Mouse (Mus musculus): ENCODE measurements around the gene Dnal4.
A peak's percentile ranks its signal among the peaks of the same experiment; 100 is the strongest.

Dnal4 gene

DNA sequence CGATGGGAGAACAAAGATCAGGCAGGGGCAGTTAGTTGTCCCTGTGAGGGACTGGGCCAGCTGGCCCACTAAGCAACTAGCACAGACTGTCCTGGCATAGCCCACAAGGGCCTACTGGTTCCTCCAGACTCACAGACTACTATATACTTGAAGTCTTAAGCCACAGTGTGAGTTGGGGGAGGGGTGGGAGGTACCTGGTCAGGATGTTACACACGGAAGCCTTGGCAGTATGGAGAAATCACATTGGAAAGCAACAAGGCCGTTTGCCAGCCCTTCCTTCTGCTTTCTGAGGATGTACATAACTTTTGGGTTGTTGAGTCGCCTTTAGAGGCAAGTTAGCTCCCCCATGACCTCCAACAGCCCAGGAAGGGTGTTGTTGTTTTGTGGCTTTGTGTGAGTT lies 44.0 kb downstream of the Dnal4 start:
- DNase-seq (ENCODE audit: low spot score) = no peak

GRCm38 (mm10) chr15:79733192-79733591 lies 44.5 kb downstream of the Dnal4 start:
- DNase-seq (ENCODE audit: low spot score) = no peak

DNA sequence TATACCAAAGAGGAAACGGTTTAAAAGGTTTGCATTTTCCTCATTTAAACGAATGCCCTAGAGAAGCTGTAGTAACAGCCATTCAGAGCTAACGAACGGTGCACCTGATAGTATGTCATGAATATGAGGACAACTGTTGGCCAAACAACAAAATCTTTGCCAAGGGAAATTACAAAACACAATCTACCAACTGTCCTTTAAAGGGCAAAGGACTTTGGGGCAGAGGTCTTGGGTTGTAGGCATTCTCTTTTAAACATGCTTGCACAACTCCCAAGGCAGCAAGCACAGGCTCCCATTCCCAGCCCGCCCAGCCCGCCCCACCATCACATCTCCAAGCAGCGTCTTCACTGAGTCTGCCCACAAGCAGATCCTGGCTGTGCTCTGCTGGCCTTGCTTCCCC lies 46.1 kb downstream of the Dnal4 start:
- DNase-seq (ENCODE audit: low spot score) = no peak

DNA sequence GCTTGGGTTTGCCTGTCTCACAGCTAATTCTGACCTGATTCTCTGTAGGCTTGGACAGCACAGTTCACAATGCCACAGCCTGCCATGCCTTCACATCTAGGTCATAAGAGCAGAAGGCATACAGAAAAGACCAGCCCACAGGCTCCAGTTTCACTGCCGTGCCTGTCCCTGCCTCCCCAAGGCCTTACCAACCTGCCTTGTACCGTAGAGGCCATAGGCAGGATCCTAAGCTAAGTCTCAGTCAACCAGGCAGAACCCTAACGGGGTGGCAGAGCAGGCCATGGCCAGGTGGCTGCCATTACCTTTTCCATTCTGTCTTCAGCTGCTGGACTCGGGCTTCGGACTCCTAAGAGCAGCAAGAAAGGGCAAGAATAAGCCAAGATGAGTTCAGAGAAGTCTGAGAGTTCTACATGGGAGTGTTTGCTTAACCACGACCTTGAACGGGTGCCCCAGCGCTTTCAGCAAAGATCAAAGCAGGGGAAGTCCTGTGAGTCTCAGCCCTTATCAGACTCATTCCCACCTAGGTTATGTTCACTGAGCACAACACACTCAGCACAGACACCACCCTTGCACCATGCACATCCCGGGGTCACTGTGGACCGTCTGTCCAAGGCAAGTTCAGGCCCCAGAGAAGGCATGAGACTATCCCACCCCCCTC lies 48.8 kb downstream of the Dnal4 start:
- DNase-seq (ENCODE audit: low spot score) = no peak

- DNase-seq (ENCODE audit: low spot score) = no peak
These were observed 49.3 kb downstream of the Dnal4 start for GRCm38 (mm10) chr15:79728311-79728710.

DNA sequence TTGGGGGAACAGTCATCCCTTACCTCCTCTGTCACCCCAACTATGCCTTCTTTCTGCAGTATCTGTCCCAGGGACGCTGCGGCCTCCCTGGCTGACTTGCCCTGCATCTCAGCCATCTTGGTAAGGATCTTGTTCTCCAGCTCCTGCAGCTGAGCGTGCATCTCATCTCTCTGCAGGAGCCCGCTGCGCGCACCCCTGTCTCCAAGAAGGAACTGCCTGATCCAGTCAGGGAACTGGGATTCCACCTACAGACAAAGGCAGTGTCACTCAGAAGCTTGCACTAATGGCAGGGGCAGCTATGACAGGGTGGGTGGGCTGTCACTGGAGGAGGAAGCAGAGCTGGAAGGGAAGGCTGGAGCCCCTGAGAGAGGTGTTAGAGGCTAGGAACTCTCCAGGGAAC lies 49.8 kb downstream of the Dnal4 start:
- no peak for DNase-seq (ENCODE audit: low spot score)

DNA sequence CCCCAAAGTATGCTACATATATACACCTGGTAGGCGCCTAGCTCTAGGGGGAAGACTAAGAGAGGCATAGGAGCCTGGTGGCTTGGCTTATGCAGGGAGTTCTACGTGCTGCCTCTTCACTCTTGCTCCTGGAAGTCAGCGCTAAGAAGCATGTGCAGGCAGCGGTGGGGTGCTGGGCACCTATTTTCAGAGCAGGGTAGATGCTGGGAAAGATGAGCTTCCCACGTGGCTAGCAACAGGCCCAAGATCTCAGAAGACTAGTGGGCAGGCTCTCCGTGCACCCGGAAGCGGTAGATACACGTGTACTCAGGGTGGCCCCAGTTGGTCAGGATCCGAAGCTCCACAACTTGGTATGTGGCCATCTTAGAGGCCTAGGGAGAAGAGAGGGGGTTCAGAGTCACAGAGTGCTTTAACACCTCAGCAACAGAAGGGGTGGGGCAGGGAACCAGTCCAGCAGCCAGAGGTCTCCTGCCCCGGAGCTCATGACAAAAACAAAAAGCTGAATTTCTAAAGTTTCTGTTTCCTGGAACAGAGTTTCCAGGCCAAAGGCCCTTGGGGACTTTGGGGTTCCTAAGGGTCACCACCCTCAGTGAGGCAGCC lies 52.4 kb downstream of the Dnal4 start:
- DNase-seq (ENCODE audit: low spot score) = no peak

DNA sequence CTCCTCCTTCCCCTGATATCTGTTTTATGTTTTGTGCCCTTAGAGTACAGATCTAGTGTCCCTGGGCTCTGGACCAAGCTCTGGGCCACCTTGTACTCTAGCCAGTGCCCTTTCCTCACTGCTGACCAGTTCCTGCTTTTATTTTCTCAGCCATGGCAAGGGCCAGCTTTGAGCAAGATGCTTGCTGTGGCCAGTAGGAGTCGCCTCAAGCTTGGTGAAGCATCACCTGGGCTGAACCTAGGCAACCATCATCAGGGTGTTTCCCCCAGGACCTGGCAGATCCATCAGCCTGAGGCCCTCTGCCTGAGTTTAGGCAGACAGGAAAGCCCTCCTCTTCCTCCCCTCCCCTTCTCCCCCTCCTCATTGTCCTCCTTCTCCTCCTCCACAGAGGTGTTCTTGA lies 54.2 kb downstream of the Dnal4 start:
- DNase-seq (ENCODE audit: low spot score) = peak; percentile 32

GRCm38 (mm10) chr15:79720796-79721195 lies 56.9 kb downstream of the Dnal4 start:
- DNase-seq (ENCODE audit: low spot score) = no peak

DNA sequence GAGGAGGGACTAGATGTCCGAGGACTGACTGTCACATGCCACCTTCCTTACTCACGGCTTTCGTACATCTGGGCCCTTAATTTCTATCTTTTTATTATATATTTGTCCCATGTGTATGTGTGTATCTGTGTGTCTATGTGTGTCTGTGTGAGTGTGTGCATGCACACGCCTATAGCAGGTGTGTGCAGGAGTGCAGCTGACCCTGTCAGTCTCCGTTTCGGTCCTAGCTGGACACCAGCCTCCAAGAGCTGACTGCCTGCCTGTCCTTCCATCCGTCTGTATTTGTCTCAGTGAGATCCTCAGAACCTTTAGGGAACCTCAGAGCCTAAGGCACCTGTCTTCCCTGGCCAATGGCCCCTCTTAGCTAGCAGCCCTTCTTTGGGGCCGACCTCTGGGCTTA lies 57.4 kb downstream of the Dnal4 start:
- no peak for DNase-seq (ENCODE audit: low spot score)

GRCm38 (mm10) chr15:79716710-79717109 lies 60.9 kb downstream of the Dnal4 start:
- DNase-seq (ENCODE audit: low spot score) = no peak

GRCm38 (mm10) chr15:79715646-79716045 lies 62.0 kb downstream of the Dnal4 start:
- no peak for DNase-seq (ENCODE audit: low spot score)

Measured in MN1 (cell line).